Mouse (Mus musculus) midbrain, embryonic 16.5 days (tissue): ENCODE results near the gene Rsph9. TPM values are rescaled to one million over a fixed set of nuclear protein-coding genes. Genes with fewer than 3 reads are reported as not detected.

Source experiments
- ATAC-seq: fragments of 200-750 bp; cut with Nextera tagmentation; 2 replicates; pipeline ENCODE4 v1.8.0; 2017; ENCODE audit warnings: moderate TSS enrichment
- H3K27ac ChIP-seq: fragments of 300-500 bp; sonication (generic); 2 replicates; pipeline ENCODE4 v1.5.1; 2014; ENCODE audit warnings: mild to moderate bottlenecking, low read length, mixed read lengths
- H3K27me3 ChIP-seq: fragments of 300-500 bp; sonication (generic); 2 replicates; pipeline ENCODE4 v1.6.1; 2014; ENCODE audit warnings: low read depth, low read length, mixed read lengths; ENCODE audit not compliant: control insufficient read depth, insufficient read depth
- H3K36me3 ChIP-seq: fragments of 300-500 bp; sonication (generic); 2 replicates; pipeline ENCODE4 v1.6.1; 2014; ENCODE audit warnings: mild to moderate bottlenecking, low read length, moderate library complexity, mixed read lengths; ENCODE audit not compliant: control insufficient read depth, insufficient read depth
- H3K4me1 ChIP-seq: fragments of 300-500 bp; sonication (generic); 2 replicates; pipeline ENCODE4 v1.6.1; 2014; ENCODE audit warnings: mild to moderate bottlenecking, low read length, mixed read lengths; ENCODE audit not compliant: control insufficient read depth, insufficient read depth
- H3K4me2 ChIP-seq: fragments of 300-500 bp; sonication (generic); 2 replicates; pipeline ENCODE4 v1.6.1; 2014; ENCODE audit warnings: mild to moderate bottlenecking, low read length, mixed read lengths
- H3K4me3 ChIP-seq: fragments of 300-500 bp; sonication (generic); 2 replicates; pipeline ENCODE4 v1.5.1; 2014; ENCODE audit warnings: low read depth, mild to moderate bottlenecking, low read length, moderate library complexity, mixed read lengths
- H3K9ac ChIP-seq: fragments of 300-500 bp; sonication (generic); 2 replicates; pipeline ENCODE4 v1.6.1; 2014; ENCODE audit warnings: low read depth, low read length, mixed read lengths
- H3K9me3 ChIP-seq: fragments of 300-500 bp; sonication (generic); replicated peaks from 2 replicates; pipeline ENCODE4 v1.6.1; 2014; ENCODE audit warnings: mild to moderate bottlenecking, low read length, mixed read lengths; ENCODE audit not compliant: control insufficient read depth, poor library complexity, severe bottlenecking
- WGBS: fragments of 180-500 bp; shearing (Covaris S2); extraction: QIAGEN DNeasy Blood & Tissue Kit; methylation state at CpG from one replicate; pipeline ENCODE4 v1.1.7; 2014; 5-methylcytosine and 5-hydroxymethylcytosine counted together
- polyA plus RNA-seq: library from polyadenylated mRNA; unstranded; fragments of >200 nt; fragmentation: Nextera tagmentation; extraction: Ambion mirVana; gene quantifications from 2 replicates; pipeline ENCODE4 v1.2.1, GENCODE M21; 2015

The Rsph9 gene
- polyA plus RNA-seq, 1 experiment from 2014 or later = 74.5 TPM

DNA sequence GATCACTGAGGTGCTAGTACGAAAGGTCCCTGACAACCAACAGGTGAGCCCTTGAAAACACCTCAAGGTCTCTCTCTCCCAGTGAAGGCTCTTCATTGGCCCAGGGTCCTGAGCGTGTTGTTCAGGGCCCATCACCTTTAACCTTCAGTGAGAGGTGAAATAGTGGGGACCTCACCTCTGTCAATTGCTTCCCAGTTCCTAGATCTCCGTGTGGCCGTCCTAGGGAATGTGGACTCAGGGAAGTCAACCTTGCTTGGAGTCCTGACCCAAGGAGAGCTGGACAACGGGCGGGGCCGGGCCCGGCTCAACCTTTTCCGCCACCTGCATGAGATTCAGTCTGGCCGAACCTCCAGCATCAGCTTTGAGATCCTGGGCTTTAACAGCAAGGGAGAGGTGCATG is 20.8 kb upstream of the Rsph9 start:
- H3K4me1 ChIP-seq = peaks cover 23% of the 10 kb centered on the region
- H3K4me2 ChIP-seq = no peak overlapping the region
- H3K9me3 ChIP-seq = no peaks in the 10 kb centered on the region
- no peak overlapping the region for H3K27ac ChIP-seq
- no peak overlapping the region for H3K4me3 ChIP-seq
- no peak overlapping the region for H3K9ac ChIP-seq
- H3K27me3 ChIP-seq = no peaks in the 10 kb centered on the region
- no peak for ATAC-seq
- WGBS = 93% methylated on average over 10 of the region's 10 CpGs
- H3K36me3 ChIP-seq = peaks cover 33% of the 10 kb centered on the region

DNA sequence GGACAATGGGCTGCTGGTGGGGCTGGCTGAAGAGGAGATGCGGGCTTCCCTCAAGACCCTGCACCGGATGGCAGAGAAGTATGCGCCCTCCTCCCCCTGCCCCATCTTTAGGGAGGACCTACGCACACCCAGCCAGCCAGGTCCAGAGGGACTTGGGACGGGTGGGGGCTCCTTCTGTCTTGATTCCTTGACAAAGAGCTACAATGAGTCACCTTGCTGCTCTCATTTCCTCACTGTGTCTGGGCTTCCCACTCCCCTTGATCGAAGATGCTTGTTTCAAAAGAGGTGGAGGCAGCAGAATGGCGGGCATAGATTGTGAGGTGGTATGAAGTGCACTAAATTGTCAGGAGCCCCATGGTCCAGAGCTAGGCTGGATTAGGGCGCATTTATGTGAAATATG is 20.3 kb upstream of the Rsph9 start:
- Histone ChIP-seq H3K9ac (no peak overlapping the region), H3K4me3 (no peak overlapping the region), H3K4me2 (no peak overlapping the region), H3K27ac (no peak overlapping the region), H3K9me3 (no peaks in the 10 kb centered on the region), H3K36me3 (peaks cover 31% of the 10 kb centered on the region), H3K27me3 (no peaks in the 10 kb centered on the region), H3K4me1 (peaks cover 26% of the 10 kb centered on the region)
- 95% methylated on average over 8 of the region's 8 CpGs for WGBS
- no peak for ATAC-seq

- H3K36me3 ChIP-seq = peaks cover 22% of the 10 kb centered on the region
- no peaks in the 10 kb centered on the region for H3K9me3 ChIP-seq
- peaks cover 26% of the 10 kb centered on the region for H3K4me1 ChIP-seq
- H3K27me3 ChIP-seq = no peaks in the 10 kb centered on the region
- H3K4me2 ChIP-seq = no peak overlapping the region
- no peak overlapping the region for H3K4me3 ChIP-seq
- no peak for ATAC-seq
- H3K9ac ChIP-seq = no peak overlapping the region
- WGBS = 85% methylated on average over 9 of the region's 9 CpGs
- H3K27ac ChIP-seq = no peak overlapping the region
These were observed 19.0 kb upstream of the Rsph9 start for GRCm38 (mm10) chr17:46162951-46163421.

- Histone ChIP-seq H3K27ac (no peak overlapping the region), H3K4me1 (peaks cover 26% of the 10 kb centered on the region), H3K9me3 (no peaks in the 10 kb centered on the region), H3K36me3 (peaks cover 19% of the 10 kb centered on the region), H3K9ac (no peak overlapping the region), H3K4me2 (peak overlapping the region; percentile 91; the same call in 1 of the 2 replicates), H3K4me3 (no peak overlapping the region), H3K27me3 (no peaks in the 10 kb centered on the region)
- no peak for ATAC-seq
- whole genome bisulfite sequencing = 95% methylated on average over 7 of the region's 7 CpGs
These were observed 18.5 kb upstream of the Rsph9 start for GRCm38 (mm10) chr17:46162551-46162950.

GRCm38 (mm10) chr17:46161710-46162109 is 17.7 kb upstream of the Rsph9 start:
- Histone ChIP-seq H3K9me3 (no peaks in the 10 kb centered on the region), H3K4me3 (peak overlapping the region; percentile 84), H3K9ac (peak overlapping the region; percentile 83), H3K4me1 (peaks cover 26% of the 10 kb centered on the region), H3K27ac (peak overlapping the region; percentile 70; the same call in 1 of the 2 replicates), H3K4me2 (peak overlapping the region; percentile 91), H3K27me3 (no peaks in the 10 kb centered on the region), H3K36me3 (peaks cover 17% of the 10 kb centered on the region)
- WGBS = 53% methylated on average over 9 of the region's 9 CpGs
- no peak for ATAC-seq

GRCm38 (mm10) chr17:46161179-46161578 is 17.2 kb upstream of the Rsph9 start:
- peak overlapping the region; percentile 70 for H3K27ac ChIP-seq
- WGBS = under 1% methylated on average over 19 of the region's 19 CpGs
- H3K36me3 ChIP-seq = peaks cover 15% of the 10 kb centered on the region
- peaks cover 26% of the 10 kb centered on the region for H3K4me1 ChIP-seq
- no peaks in the 10 kb centered on the region for H3K27me3 ChIP-seq
- peak overlapping the region; percentile 91 for H3K4me2 ChIP-seq
- H3K9me3 ChIP-seq = no peaks in the 10 kb centered on the region
- peak; percentile 34 for ATAC-seq
- H3K9ac ChIP-seq = peak overlapping the region; percentile 83
- H3K4me3 ChIP-seq = peak overlapping the region; percentile 84

- H3K27ac ChIP-seq = peak within 1 kb of the TSS; percentile 77
- peak within 1 kb of the TSS; percentile 83 for H3K9ac ChIP-seq
- H3K36me3 ChIP-seq = peaks cover 11% of the 10 kb centered on the region
- peak within 1 kb of the TSS; percentile 92 for H3K4me2 ChIP-seq
- WGBS = under 1% methylated on average over 23 of the region's 23 CpGs
- H3K27me3 ChIP-seq = no peaks in the 10 kb centered on the region
- ATAC-seq = peak; percentile 96
- no peaks in the 10 kb centered on the region for H3K9me3 ChIP-seq
- H3K4me1 ChIP-seq = peaks cover 26% of the 10 kb centered on the region
- H3K4me3 ChIP-seq = peak within 1 kb of the TSS; percentile 84
These were observed 16.7 kb upstream of the Rsph9 start, which contains the start of gene Gtpbp2 for GRCm38 (mm10) chr17:46160686-46161085. Gene Gtpbp2 (plus strand): TSS chr17:46161032.

DNA sequence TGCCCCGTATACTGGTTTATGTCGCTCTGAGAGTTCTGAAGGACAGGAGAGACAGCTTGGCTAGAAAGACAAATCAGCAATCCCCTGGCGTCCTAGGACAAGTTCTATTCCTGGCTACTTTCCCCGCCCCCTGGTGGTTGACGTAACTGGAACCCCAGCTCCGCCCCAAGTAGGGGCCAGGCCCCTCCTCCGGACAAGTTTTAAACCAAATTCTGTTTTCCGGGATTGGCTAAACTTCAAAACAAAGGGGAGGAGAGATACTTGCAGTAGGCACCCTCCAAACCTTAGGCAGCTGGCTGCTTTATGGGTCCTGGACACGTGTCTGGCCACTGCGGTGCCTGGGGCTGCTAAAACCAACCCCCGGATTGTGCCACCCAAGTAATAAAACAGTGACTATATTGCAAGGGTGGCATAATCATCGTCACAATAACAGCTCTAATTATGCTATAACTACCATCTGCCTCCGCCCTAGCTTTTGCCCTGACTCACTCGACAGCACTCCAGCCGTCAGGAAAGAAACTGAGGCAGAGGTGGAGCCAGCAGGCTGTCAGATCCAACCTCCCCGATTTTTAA is 16.2 kb upstream of the Rsph9 start:
- peak; percentile 71 for ATAC-seq
- peaks cover 6% of the 10 kb centered on the region for H3K36me3 ChIP-seq
- peak overlapping the region; percentile 77 for H3K27ac ChIP-seq
- under 1% methylated on average over 16 of the region's 16 CpGs for WGBS
- no peaks in the 10 kb centered on the region for H3K9me3 ChIP-seq
- peaks cover 26% of the 10 kb centered on the region for H3K4me1 ChIP-seq
- peak overlapping the region; percentile 68 for H3K9ac ChIP-seq
- peak overlapping the region; percentile 92 for H3K4me2 ChIP-seq
- no peaks in the 10 kb centered on the region for H3K27me3 ChIP-seq
- H3K4me3 ChIP-seq = peak overlapping the region; percentile 84

GRCm38 (mm10) chr17:46159236-46159635 is 15.2 kb upstream of the Rsph9 start:
- no peak overlapping the region for H3K9ac ChIP-seq
- H3K4me3 ChIP-seq = no peak overlapping the region
- no peak for ATAC-seq
- H3K27ac ChIP-seq = no peak overlapping the region
- WGBS = 78% methylated on average over 2 of the region's 2 CpGs
- peaks cover under 1% of the 10 kb centered on the region; the same call in 1 of the 2 replicates for H3K36me3 ChIP-seq
- H3K27me3 ChIP-seq = no peaks in the 10 kb centered on the region
- no peak overlapping the region for H3K4me2 ChIP-seq
- peaks cover 26% of the 10 kb centered on the region for H3K4me1 ChIP-seq
- H3K9me3 ChIP-seq = no peaks in the 10 kb centered on the region
